Mouse (Mus musculus): ENCODE results near the gene Emc9. TPM values are rescaled to one million over a fixed set of nuclear protein-coding genes. Genes with fewer than 3 reads are reported as not detected.
A peak's percentile ranks its signal among the peaks of the same experiment; 100 is the strongest.

Emc9 gene
- polyA plus RNA-seq (2012; rRNA removed), result 12.2 and 23.0 TPM in 2 replicates

DNA sequence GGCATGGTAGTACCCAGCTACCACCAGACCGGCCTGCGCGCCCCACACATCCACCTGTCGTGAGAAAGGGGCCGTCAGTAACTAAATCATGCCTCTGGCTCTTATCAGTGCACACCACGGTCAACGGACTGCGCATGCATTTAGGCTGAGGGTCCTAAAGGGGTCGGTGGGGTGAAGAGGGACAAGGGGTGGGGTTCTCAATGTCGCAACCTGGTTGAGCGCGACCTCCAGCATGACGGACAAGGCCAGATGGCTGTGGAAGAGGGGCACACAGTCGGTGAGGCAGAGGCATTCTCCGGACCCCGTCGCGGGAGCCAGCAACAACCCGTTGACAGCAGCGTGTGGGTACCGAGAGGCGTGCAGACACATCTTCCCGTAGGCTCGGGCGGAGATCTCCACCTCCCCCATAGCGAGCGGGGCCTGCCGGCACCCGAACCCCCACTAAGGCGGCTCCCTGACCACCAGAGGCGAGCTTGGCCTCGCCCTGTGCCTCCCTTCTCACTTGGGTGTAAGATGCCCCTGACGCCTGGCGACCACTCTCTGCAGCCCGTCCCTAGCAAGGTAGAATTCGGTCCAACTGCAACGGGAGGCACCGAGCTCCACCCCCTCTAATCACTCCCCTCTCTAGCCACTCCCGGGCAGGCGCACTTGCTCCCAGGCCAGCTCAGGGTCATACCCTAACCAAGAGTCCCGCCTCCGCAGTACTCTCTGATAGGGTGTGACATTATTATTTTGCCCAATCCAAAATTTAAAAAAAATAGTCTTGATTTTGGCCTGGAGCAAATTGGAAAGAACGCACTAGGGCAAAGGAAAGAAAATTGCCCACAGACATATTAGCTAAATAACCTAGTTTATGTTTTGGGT is at the start of gene Emc9:
TSS of gene Emc9 (minus strand) at position 601 of the 864 bp plus-strand sequence.
- peaks cover 3% of the 10 kb centered on the region; the same call in 1 of the 2 replicates for H3K4me1 ChIP-seq (ENCODE audit: control insufficient read depth, insufficient read depth, insufficient read length, low read length)
- 3% methylated on average over 43 of the region's 43 CpGs for WGBS
- peak within 1 kb of the TSS; percentile 70 for H3K4me3 ChIP-seq (ENCODE audit: low read depth, low read length)
- TF ChIP-seq CTCF (IDR thresholded peaks at IDR 0.05; ENCODE audit: extremely low read depth, insufficient read length, insufficient replicate concordance, low read depth, low read length) (no peak), POLR2A (IDR thresholded peaks at IDR 0.05; ENCODE audit: low read depth, low read length) (no peak)
- no peaks in the 10 kb centered on the region for H3K27me3 ChIP-seq (ENCODE audit: control insufficient read depth, insufficient read depth, low read length)
- H3K27ac ChIP-seq (ENCODE audit: insufficient read depth, low read depth, low read length), result peak within 1 kb of the TSS; percentile 93
- H3K36me3 ChIP-seq (ENCODE audit: control insufficient read depth, insufficient read depth, low read length), result peaks cover 41% of the 10 kb centered on the region

GRCm38 (mm10) chr14:55629312-55629711 is 44.2 kb upstream of the Emc9 start:
- Histone ChIP-seq H3K36me3 (ENCODE audit: control insufficient read depth, insufficient read depth, low read length) (peaks cover 51% of the 10 kb centered on the region), H3K27me3 (ENCODE audit: control insufficient read depth, insufficient read depth, low read length) (no peaks in the 10 kb centered on the region), H3K27ac (ENCODE audit: insufficient read depth, low read depth, low read length) (no peak overlapping the region), H3K4me1 (ENCODE audit: control insufficient read depth, insufficient read depth, insufficient read length, low read length) (peaks cover 15% of the 10 kb centered on the region), H3K4me3 (ENCODE audit: low read depth, low read length) (no peak overlapping the region)
- WGBS, result 32% methylated on average over 5 of the region's 5 CpGs
- TF ChIP-seq CTCF (IDR thresholded peaks at IDR 0.05; ENCODE audit: extremely low read depth, insufficient read length, insufficient replicate concordance, low read depth, low read length), result peak; percentile 73; the same call in 1 of the 2 replicates
- TF ChIP-seq POLR2A (IDR thresholded peaks at IDR 0.05; ENCODE audit: low read depth, low read length), result no peak

DNA sequence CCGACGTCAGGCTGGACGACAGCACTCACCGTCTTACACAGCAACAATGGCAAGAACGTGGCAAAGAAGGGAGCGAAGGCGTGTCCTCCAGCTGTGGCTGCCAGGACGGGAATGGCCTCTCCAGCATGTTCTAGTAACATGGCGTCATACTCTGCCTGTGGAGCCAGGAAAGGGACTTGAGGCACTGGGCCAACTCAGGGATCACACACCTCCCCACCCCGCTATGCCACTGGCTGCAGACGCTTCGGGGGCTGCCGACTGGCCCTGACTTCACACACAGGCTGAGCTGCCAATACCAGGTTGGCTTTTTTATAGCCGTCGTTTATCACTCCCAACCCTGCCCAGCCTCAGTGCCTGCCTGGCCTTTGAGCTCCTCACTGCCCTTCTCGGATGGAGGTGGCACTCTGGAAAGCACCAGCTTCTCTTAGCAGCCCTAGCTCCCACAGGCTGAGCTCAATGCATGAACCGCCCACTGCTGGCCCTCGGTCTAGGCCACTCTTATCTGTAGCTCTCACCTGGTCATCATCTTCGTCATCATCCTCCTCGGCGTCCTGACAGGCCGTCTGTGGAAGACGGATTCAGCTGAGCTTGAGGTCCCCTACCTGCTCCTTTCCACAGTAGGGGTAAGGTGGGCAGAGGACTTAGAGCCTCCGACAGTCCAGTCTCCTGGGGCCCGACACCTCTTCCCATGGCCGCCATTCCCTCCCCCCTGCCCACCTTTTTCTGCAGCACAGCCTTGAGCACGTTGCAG is 43.1 kb upstream of the Emc9 start:
- Histone ChIP-seq H3K4me1 (ENCODE audit: control insufficient read depth, insufficient read depth, insufficient read length, low read length) (peaks cover 15% of the 10 kb centered on the region), H3K27ac (ENCODE audit: insufficient read depth, low read depth, low read length) (peak overlapping the region; percentile 33), H3K27me3 (ENCODE audit: control insufficient read depth, insufficient read depth, low read length) (no peaks in the 10 kb centered on the region), H3K4me3 (ENCODE audit: low read depth, low read length) (no peak overlapping the region), H3K36me3 (ENCODE audit: control insufficient read depth, insufficient read depth, low read length) (peaks cover 52% of the 10 kb centered on the region)
- TF ChIP-seq CTCF (IDR thresholded peaks at IDR 0.05; ENCODE audit: extremely low read depth, insufficient read length, insufficient replicate concordance, low read depth, low read length), result no peak; the same call in 1 of the 2 replicates
- TF ChIP-seq POLR2A (IDR thresholded peaks at IDR 0.05; ENCODE audit: low read depth, low read length), result no peak
- WGBS, result 73% methylated on average over 27 of the region's 27 CpGs

DNA sequence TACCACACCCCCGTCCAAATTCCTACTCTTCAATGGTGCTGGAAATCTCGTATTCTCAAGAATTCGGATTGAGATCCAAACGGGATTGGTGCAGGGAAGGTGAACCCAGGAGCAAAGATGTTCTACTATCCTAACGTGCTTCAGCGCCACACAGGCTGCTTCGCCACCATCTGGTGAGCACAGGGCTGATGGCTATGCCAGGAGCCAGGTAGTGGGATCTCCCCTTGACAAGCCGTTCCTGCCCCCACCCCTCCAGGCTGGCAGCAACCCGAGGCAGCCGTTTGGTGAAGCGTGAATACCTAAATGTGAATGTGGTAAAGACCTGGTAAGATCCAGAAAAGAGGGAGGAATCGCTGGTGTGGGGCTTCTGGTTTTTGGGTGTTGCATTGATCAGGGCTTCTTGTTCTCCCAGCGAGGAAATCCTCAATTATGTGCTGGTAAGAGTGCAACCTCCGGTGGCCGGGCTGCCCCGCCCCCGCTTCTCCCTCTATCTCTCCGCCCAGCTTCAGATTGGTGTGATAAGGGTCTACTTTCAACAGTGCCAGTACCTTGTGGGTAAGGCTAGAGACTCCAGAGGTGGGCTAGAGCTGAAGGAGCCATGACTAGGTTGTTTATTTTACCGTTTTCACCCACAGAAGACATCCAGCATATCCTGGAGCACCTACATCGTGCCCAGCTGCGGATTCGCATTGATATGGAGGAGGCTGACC is 33.5 kb upstream of the Emc9 start:
- 24% methylated on average over 22 of the region's 22 CpGs for WGBS
- Histone ChIP-seq H3K4me1 (ENCODE audit: control insufficient read depth, insufficient read depth, insufficient read length, low read length) (peaks cover 5% of the 10 kb centered on the region; the same call in 1 of the 2 replicates), H3K36me3 (ENCODE audit: control insufficient read depth, insufficient read depth, low read length) (0 out of 2 replicates have a peak, but pooled peaks cover 2% of the 10 kb centered on the region), H3K27ac (ENCODE audit: insufficient read depth, low read depth, low read length) (no peak overlapping the region), H3K27me3 (ENCODE audit: control insufficient read depth, insufficient read depth, low read length) (no peaks in the 10 kb centered on the region), H3K4me3 (ENCODE audit: low read depth, low read length) (peak overlapping the region; percentile 60)
- TF ChIP-seq POLR2A (IDR thresholded peaks at IDR 0.05; ENCODE audit: low read depth, low read length), result no peak
- TF ChIP-seq CTCF (IDR thresholded peaks at IDR 0.05; ENCODE audit: extremely low read depth, insufficient read length, insufficient replicate concordance, low read depth, low read length), result no peak

- WGBS, result 24% methylated on average over 21 of the region's 21 CpGs
- Histone ChIP-seq H3K4me3 (ENCODE audit: low read depth, low read length) (peak within 1 kb of the TSS; percentile 60), H3K4me1 (ENCODE audit: control insufficient read depth, insufficient read depth, insufficient read length, low read length) (peaks cover 8% of the 10 kb centered on the region; the same call in 1 of the 2 replicates), H3K27me3 (ENCODE audit: control insufficient read depth, insufficient read depth, low read length) (no peaks in the 10 kb centered on the region), H3K27ac (ENCODE audit: insufficient read depth, low read depth, low read length) (no peak within 1 kb of the TSS), H3K36me3 (ENCODE audit: control insufficient read depth, insufficient read depth, low read length) (no peaks in the 10 kb centered on the region)
- TF ChIP-seq POLR2A (IDR thresholded peaks at IDR 0.05; ENCODE audit: low read depth, low read length), result no peak; the same call in 1 of the 2 replicates
- TF ChIP-seq CTCF (IDR thresholded peaks at IDR 0.05; ENCODE audit: extremely low read depth, insufficient read length, insufficient replicate concordance, low read depth, low read length), result no peak
Observed at GRCm38 (mm10) chr14:55617822-55618221, 32.7 kb upstream of the Emc9 start, which contains the start of gene Rec8. TSS of gene Rec8 (plus strand) at chr14:55618037.

DNA sequence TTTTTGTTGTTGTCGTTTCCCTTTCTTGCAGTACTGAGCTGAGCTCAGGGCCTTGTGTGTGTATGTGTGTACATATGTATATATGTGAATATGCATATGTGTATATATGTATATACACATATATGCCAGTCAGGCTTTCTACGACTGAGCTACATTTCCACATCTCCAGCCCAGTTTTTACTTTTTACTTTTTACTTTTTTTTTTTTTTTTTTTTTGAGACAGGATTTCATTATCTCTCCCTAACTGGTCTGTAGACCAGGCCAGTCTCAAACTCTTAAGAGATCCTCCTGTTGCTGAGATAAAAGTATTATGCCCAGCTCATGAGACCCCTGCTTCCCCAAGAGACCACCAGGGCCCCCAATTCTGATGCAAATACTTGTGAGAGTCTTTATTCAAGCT is 31.7 kb upstream of the Emc9 start:
- no peak overlapping the region for H3K4me3 ChIP-seq (ENCODE audit: low read depth, low read length)
- H3K36me3 ChIP-seq (ENCODE audit: control insufficient read depth, insufficient read depth, low read length), result no peaks in the 10 kb centered on the region
- no peaks in the 10 kb centered on the region for H3K27me3 ChIP-seq (ENCODE audit: control insufficient read depth, insufficient read depth, low read length)
- TF ChIP-seq POLR2A (IDR thresholded peaks at IDR 0.05; ENCODE audit: low read depth, low read length), result no peak
- no peak for TF ChIP-seq CTCF (IDR thresholded peaks at IDR 0.05; ENCODE audit: extremely low read depth, insufficient read length, insufficient replicate concordance, low read depth, low read length)
- WGBS, result 79% methylated on average over 2 of the region's 2 CpGs
- no peak overlapping the region for H3K27ac ChIP-seq (ENCODE audit: insufficient read depth, low read depth, low read length)
- H3K4me1 ChIP-seq (ENCODE audit: control insufficient read depth, insufficient read depth, insufficient read length, low read length), result peaks cover 12% of the 10 kb centered on the region; the same call in 1 of the 2 replicates
